Mouse (Mus musculus) stomach, embryonic 14.5 days (tissue): ENCODE data around the gene Tspan11. TPM values are rescaled to one million over a fixed set of nuclear protein-coding genes. Genes with fewer than 3 reads are reported as not detected.
A peak's percentile ranks its signal among the peaks of the same experiment; 100 is the strongest.

Experiments used
- ATAC-seq: fragments of 200-750 bp; cut with Nextera tagmentation; 2 replicates; pipeline ENCODE4 v1.8.0; 2017; ENCODE audit warnings: low read depth, moderate TSS enrichment; ENCODE audit not compliant: insufficient number of reproducible peaks, insufficient read depth, low FRiP score
- H3K27ac ChIP-seq: fragments of 300-500 bp; sonication (generic); 2 replicates; pipeline ENCODE4 v1.5.1; 2014; ENCODE audit warnings: mild to moderate bottlenecking, low read length, moderate library complexity, mixed read lengths
- H3K27me3 ChIP-seq: fragments of 300-500 bp; sonication (generic); 2 replicates; pipeline ENCODE4 v1.6.1; 2014; ENCODE audit warnings: low read length, control low read depth, mixed read lengths; ENCODE audit not compliant: control insufficient read depth, insufficient read depth
- H3K36me3 ChIP-seq: fragments of 300-500 bp; sonication (generic); 2 replicates; pipeline ENCODE4 v1.6.1; 2014; ENCODE audit warnings: mild to moderate bottlenecking, control low read depth, low read length, moderate library complexity, mixed read lengths; ENCODE audit not compliant: control insufficient read depth, insufficient read depth
- H3K4me1 ChIP-seq: fragments of 300-500 bp; sonication (generic); 2 replicates; pipeline ENCODE4 v1.6.1; 2014; ENCODE audit warnings: low read length, control low read depth, mixed read lengths; ENCODE audit not compliant: control insufficient read depth, insufficient read depth
- H3K4me2 ChIP-seq: fragments of 300-500 bp; sonication (generic); replicated peaks from 2 replicates; pipeline ENCODE4 v1.6.1; 2014; ENCODE audit warnings: low read depth, low read length, control low read depth
- H3K4me3 ChIP-seq: fragments of 300-500 bp; sonication (generic); 2 replicates; pipeline ENCODE4 v1.5.1; 2014; ENCODE audit warnings: low read depth, low read length, control low read depth
- H3K9ac ChIP-seq: fragments of 300-500 bp; sonication (generic); replicated peaks from 2 replicates; pipeline ENCODE4 v1.6.1; 2014; ENCODE audit warnings: low read depth, mild to moderate bottlenecking, control low read depth, low read length, moderate library complexity, mixed read lengths
- H3K9me3 ChIP-seq: fragments of 300-500 bp; sonication (generic); 2 replicates; pipeline ENCODE4 v1.6.1; 2016; ENCODE audit warnings: low read depth, low read length, control low read depth; ENCODE audit not compliant: control insufficient read depth
- WGBS: fragments of 180-500 bp; shearing (Covaris S2); extraction: QIAGEN DNeasy Blood & Tissue Kit; methylation state at CpG from one replicate; pipeline ENCODE4 v1.1.7; 2014; 5-methylcytosine and 5-hydroxymethylcytosine counted together
- polyA plus RNA-seq: library from polyadenylated mRNA; unstranded; fragments of >200 nt; fragmentation: Nextera tagmentation; extraction: Ambion mirVana; gene quantifications from 2 replicates; pipeline ENCODE4 v1.2.1, GENCODE M21; 2014

Tspan11 gene
- polyA plus RNA-seq, 1 experiment from 2014 or later: 3.1 TPM

DNA sequence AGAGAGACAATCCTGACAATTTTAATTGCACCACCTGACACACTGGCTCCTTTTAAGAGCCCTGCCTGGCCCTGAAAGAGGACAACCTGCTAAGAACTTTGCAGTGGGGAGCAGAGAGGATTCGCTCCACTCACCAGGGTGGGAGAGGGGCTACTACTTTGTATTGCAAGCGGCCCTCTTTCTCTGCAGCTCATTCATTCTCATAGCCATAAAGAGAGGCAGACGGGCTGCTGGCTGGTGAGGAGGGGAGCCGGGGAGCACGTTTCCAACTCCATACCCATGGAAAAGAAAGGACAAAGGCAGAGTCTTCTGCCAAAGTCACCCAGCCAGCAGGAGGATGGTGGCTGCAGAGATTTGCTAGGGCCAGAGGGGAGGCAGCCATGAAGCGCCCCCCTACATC is 86.2 kb downstream of the Tspan11 start:
- Histone ChIP-seq H3K4me2 (no peak overlapping the region), H3K36me3 (peaks cover 4% of the 10 kb centered on the region; the same call in 1 of the 2 replicates), H3K27me3 (no peaks in the 10 kb centered on the region), H3K9ac (no peak overlapping the region), H3K9me3 (no peaks in the 10 kb centered on the region), H3K27ac (peak overlapping the region; percentile 21; the same call in 1 of the 2 replicates), H3K4me3 (no peak overlapping the region), H3K4me1 (0 out of 2 replicates have a peak, but pooled peaks cover 4% of the 10 kb centered on the region)
- no peak for ATAC-seq
- 54% methylated on average over 6 of the region's 6 CpGs for WGBS

DNA sequence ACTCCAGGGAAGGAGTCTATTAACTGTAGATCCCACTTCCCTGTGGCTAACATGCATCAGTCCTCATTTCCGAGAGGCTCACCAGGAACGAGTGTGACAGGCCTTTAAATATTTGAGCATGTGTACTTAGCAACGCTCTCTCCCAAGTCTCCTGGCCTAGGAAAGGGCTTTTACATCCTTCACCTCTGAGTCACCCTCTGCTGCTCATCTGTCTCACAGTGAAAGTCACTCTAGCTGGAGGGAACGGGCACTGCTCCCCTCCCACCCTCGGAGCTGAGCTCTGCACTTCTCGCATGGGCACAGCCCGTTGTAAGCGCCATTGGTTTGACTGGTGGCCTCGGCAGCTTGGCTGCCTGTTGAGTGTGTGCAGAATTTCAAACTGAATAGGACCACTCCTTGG is 86.6 kb downstream of the Tspan11 start:
- 0 out of 2 replicates have a peak, but pooled peaks cover 4% of the 10 kb centered on the region for H3K4me1 ChIP-seq
- WGBS: 32% methylated on average over 9 of the region's 9 CpGs
- peak overlapping the region; percentile 13; the same call in 1 of the 2 replicates for H3K27ac ChIP-seq
- no peak overlapping the region for H3K4me3 ChIP-seq
- no peak overlapping the region for H3K9ac ChIP-seq
- ATAC-seq: no peak
- no peaks in the 10 kb centered on the region for H3K27me3 ChIP-seq
- no peak overlapping the region for H3K4me2 ChIP-seq
- H3K9me3 ChIP-seq: no peaks in the 10 kb centered on the region
- peaks cover 4% of the 10 kb centered on the region; the same call in 1 of the 2 replicates for H3K36me3 ChIP-seq

DNA sequence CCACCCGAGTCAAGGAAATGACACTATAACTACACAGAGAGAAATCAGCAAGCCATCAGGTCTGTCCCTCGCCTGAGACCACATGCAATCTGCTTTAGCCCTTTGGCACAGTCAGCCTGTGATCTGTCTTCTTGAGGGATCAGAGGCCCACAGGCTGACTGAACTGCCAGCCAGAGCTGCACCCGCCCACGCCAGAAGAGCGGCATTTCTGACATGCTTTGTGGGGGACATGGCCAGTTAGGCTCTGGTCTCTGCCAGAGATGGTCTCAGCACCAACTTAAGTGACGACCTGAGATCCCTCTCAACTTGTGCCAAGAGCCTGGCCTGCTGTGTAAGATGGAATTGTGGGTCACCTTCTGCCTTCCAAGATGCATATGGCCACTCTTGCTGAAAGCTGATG is 89.3 kb downstream of the Tspan11 start:
- 77% methylated on average over 6 of the region's 6 CpGs for WGBS
- H3K27me3 ChIP-seq: no peaks in the 10 kb centered on the region

DNA sequence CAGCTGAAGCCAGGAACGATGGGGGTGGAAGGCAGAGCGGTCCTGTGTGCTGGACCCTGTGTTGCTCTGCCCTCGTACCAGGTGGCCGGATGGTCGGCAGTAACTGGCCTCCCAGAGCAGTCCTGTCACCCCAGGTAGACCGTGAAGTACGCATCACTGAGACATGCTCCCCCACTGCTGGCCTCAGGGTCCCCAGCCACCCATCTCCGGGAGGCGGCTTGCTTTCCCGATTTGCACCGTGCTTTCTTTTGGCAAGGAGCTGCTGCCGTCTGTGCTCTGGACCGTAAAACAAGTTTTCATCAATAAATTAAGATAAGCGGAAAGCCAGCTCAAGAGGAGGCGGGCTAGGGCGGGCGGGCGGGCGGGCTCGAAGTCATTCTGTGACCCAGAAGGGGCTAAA is 91.6 kb downstream of the Tspan11 start:
- 76% methylated on average over 20 of the region's 20 CpGs for WGBS
- no peak overlapping the region for H3K4me2 ChIP-seq

More for the DNA sequence above, 89.3 kb downstream of the Tspan11 start:
- no peak overlapping the region for H3K4me3 ChIP-seq
- no peak overlapping the region for H3K27ac ChIP-seq
- peaks cover 12% of the 10 kb centered on the region; the same call in 1 of the 2 replicates for H3K4me1 ChIP-seq
- 0 out of 2 replicates have a peak, but pooled peaks cover 4% of the 10 kb centered on the region for H3K36me3 ChIP-seq
- no peaks in the 10 kb centered on the region for H3K9me3 ChIP-seq
- no peak overlapping the region for H3K9ac ChIP-seq
- no peak for ATAC-seq
- H3K4me2 ChIP-seq: no peak overlapping the region

DNA sequence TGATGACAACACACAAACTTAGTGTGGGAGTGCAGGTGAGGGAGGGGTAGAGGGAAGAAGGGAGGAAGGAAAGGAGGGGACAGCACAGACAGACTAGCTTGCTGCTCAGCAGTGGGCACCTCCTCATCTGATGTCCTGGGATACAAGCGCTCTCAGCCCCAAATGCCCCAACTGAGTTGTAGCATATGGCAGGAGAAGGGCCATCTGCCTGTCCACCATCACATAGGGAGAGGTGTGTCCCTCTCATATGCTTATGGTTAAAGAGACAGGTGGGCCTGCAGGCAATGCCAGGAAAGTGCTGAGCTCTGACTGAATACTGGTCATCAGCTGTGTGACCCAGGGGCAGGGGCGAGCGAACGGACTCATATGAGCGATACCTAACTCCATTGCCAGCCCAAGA is 92.4 kb downstream of the Tspan11 start:
- H3K9ac ChIP-seq: no peak overlapping the region
- H3K36me3 ChIP-seq: peaks cover 3% of the 10 kb centered on the region; the same call in 1 of the 2 replicates
- H3K4me2 ChIP-seq: no peak overlapping the region
- H3K4me1 ChIP-seq: peaks cover 8% of the 10 kb centered on the region; the same call in 1 of the 2 replicates
- WGBS: 94% methylated on average over 5 of the region's 5 CpGs
- no peak for ATAC-seq
- no peaks in the 10 kb centered on the region for H3K9me3 ChIP-seq
- no peak overlapping the region for H3K27ac ChIP-seq
- H3K27me3 ChIP-seq: no peaks in the 10 kb centered on the region
- no peak overlapping the region for H3K4me3 ChIP-seq

More for the DNA sequence above, 91.6 kb downstream of the Tspan11 start:
- Histone ChIP-seq H3K9ac (no peak overlapping the region), H3K4me3 (no peak overlapping the region), H3K9me3 (no peaks in the 10 kb centered on the region), H3K36me3 (0 out of 2 replicates have a peak, but pooled peaks cover 4% of the 10 kb centered on the region), H3K27ac (no peak overlapping the region), H3K27me3 (no peaks in the 10 kb centered on the region), H3K4me1 (peaks cover 9% of the 10 kb centered on the region; the same call in 1 of the 2 replicates)
- ATAC-seq: no peak

DNA sequence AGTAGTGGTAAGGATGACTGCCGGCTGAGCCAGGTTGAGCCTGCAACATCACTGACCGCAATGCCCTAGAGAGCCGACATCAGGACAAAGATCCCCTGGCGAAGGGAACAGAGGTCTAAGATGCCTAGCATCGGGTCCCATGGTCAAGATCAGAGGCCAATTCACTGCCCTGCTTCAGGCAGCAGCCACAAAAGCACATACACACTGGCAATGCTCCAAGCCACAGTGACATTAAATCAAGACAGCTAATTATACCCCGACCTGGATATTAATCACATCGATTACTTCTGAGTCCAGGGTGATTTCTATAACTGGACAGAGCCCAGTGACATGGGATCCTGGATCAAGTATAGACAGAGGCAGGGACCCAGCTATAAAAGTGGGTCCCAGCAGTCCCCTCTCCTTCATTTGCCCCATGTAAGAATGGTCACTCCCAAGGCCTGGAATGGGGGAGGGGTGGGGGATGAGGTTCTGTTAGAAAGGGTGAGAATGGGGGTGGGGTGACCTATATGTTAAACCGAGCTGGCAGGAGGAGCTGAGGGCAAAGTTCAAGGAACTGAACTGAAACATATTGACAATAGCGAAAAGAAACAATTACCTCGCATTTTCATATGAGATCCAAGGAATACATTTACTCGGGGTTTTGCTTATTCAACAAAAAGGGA is 93.1 kb downstream of the Tspan11 start:
- no peaks in the 10 kb centered on the region for H3K9me3 ChIP-seq
- H3K4me3 ChIP-seq: no peak overlapping the region
- peak overlapping the region; percentile 52; the same call in 1 of the 2 replicates for H3K27ac ChIP-seq
- peaks cover 3% of the 10 kb centered on the region; the same call in 1 of the 2 replicates for H3K36me3 ChIP-seq
- no peak for ATAC-seq
- 60% methylated on average over 11 of the region's 11 CpGs for WGBS
- no peak overlapping the region for H3K4me2 ChIP-seq
- no peak overlapping the region for H3K9ac ChIP-seq
- H3K27me3 ChIP-seq: no peaks in the 10 kb centered on the region
- peaks cover 8% of the 10 kb centered on the region; the same call in 1 of the 2 replicates for H3K4me1 ChIP-seq

DNA sequence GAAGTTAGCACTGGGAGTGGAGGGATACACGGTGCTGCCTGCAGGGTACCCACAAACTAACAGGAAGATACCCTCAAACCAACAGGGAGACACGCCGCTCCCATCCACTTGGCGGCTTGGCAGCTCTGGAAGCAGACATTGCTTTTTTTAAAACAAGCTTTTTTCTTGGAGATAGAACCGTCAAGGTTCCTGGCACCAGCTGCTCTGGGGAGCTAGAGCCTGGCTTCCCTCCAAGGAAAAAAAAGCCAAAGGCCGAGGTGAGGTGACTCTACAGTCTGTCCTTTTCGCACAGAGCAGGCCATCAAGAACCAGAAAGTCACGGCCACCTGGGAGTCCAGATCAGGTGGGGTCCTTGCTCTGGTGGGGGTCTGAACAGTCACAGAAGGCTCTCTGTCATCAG is 93.8 kb downstream of the Tspan11 start:
- H3K36me3 ChIP-seq: peaks cover 3% of the 10 kb centered on the region; the same call in 1 of the 2 replicates
- H3K9ac ChIP-seq: no peak overlapping the region
- ATAC-seq: no peak
- H3K4me2 ChIP-seq: no peak overlapping the region
- peak overlapping the region; percentile 52; the same call in 1 of the 2 replicates for H3K27ac ChIP-seq
- H3K27me3 ChIP-seq: no peaks in the 10 kb centered on the region
- 38% methylated on average over 8 of the region's 8 CpGs for WGBS
- no peak overlapping the region for H3K4me3 ChIP-seq
- H3K9me3 ChIP-seq: no peaks in the 10 kb centered on the region
- H3K4me1 ChIP-seq: peaks cover 10% of the 10 kb centered on the region; the same call in 1 of the 2 replicates

DNA sequence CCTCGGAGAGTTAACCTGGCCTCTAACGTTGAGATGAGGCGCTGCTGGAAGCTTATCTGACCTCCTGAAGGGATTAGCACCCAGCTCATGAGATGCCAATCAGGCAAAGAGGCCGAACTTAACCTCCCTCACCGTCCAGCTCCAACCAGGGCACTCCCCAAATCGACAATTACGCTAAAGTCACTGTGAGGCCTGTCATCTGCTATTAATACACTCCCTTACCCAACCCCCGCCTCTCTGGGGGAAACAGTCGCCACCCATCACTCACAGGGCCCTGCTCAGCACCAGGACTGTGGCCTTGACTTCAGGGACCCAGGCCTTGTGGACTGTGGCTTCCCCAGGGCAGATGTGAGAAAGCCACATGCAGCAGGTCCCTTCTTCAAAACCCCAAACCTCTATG is 99.0 kb downstream of the Tspan11 start:
- Histone ChIP-seq H3K4me2 (no peak overlapping the region), H3K9ac (no peak overlapping the region), H3K4me1 (peaks cover 19% of the 10 kb centered on the region), H3K27me3 (no peaks in the 10 kb centered on the region), H3K27ac (no peak overlapping the region), H3K4me3 (no peak overlapping the region), H3K36me3 (peaks cover 3% of the 10 kb centered on the region; the same call in 1 of the 2 replicates), H3K9me3 (no peaks in the 10 kb centered on the region)
- ATAC-seq: no peak
- WGBS: 49% methylated on average over 9 of the region's 9 CpGs
